Mouse (Mus musculus) frontal cortex, adult (tissue): ENCODE data around the gene Tmem104.
A peak's percentile ranks its signal among the peaks of the same experiment; 100 is the strongest.

Experiments used
- ATAC-seq: cut with Nextera tagmentation; 2 replicates; pipeline ENCODE4 v1.9.2; 2017; ENCODE audit warnings: mild to moderate bottlenecking, moderate library complexity, mixed read lengths; ENCODE audit not compliant: low TSS enrichment

Tmem104 gene

GRCm38 (mm10) chr11:115202316-115202715 lies 15.0 kb downstream of the Tmem104 start:
- peak; percentile 92 for ATAC-seq

GRCm38 (mm10) chr11:115202756-115203155 lies 15.5 kb downstream of the Tmem104 start:
- peak; percentile 15; the same call in 1 of the 2 replicates for ATAC-seq

- no peak for ATAC-seq
These were observed 20.8 kb downstream of the Tmem104 start for GRCm38 (mm10) chr11:115208126-115208525.

DNA sequence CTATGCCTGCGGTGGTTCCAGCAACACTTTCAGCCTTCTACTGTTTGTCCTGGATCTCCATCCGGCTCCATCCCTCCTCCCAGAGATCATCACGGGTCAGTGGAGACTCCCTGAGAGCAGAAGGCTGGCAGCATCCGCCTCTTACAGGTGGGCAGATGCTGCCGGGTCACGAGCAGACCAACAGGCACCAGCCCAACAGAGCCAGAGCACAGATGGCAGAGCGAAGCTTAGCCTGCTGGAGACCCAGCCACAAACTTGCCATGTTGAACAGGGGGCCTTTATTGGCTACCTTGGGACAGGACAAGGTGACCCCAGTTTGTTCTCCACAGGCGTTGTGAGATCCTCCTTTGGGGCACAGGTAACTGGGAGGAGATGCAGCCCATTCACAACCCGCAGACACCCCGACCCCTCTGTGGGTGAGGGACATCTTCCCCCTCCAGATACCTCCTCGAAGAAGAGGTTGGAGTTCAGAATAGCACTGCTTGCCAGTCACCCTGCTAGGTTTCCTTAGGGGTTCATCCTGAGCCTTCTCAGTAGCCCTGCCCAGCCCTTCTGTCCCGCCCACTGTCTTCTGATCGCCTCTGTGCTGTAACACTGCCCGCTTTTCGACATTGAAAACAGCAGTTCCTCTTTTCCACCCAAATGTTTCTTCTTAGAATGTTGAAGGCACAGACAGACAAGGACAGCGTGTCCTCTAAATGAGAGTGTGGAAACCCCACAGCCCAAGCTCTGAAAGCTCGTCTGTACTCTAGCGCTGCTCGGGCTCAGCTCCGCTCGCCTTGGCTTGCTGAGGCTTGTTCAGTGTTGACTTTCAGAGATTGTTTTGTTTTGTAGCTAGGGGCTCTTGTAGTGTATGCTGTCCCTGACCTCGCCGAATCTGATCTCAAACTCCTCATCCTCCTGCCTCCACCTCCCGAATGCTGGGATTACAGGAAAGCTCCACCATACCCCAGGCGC lies 21.8 kb downstream of the Tmem104 start:
- no peak for ATAC-seq

DNA sequence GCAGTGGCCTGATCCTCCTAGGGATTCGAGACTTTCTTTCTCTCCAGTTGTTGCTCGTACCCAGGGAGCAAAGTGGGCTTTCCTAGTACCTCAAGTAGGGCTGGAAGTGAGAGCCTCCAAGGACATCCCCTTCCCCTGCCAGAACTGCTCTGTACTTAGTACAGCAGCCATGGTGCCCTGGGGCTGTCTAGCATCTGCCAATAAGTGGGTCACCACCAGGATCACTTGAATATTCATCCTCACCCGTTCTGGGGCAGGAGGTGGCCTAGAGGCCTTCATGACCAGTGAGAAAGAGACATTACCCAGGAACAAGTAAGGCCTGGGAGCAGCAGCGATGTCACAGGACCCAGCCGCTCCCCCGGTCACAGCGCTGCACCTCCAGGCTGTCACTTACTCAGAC lies 22.7 kb downstream of the Tmem104 start:
- ATAC-seq, result no peak

GRCm38 (mm10) chr11:115212116-115212515 lies 24.8 kb downstream of the Tmem104 start:
- ATAC-seq, result peak; percentile 21; the same call in 1 of the 2 replicates

DNA sequence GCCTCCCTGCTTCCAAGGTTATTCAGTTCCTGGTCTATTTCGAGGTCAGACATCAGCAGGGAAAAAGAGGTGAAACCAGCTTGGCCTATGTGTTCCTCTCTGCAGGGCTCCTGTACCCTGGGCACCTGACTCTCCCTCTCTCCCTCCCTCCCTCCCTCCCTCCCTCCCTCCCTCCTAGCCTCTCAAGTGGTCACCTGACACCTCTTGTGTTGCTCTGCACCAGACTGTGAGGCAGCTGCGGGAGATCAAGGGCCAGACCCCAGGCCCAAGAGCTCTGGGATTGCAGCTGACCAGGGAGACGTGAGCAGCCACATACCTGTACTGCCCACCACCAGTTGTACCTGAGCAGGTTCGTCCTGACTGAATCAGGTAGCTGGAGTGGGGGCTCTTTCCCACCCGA lies 27.8 kb downstream of the Tmem104 start:
- no peak for ATAC-seq

GRCm38 (mm10) chr11:115217439-115218410 lies 30.4 kb downstream of the Tmem104 start:
- ATAC-seq, result no peak

- ATAC-seq, result no peak
These were observed 32.0 kb downstream of the Tmem104 start for GRCm38 (mm10) chr11:115219263-115219662.

DNA sequence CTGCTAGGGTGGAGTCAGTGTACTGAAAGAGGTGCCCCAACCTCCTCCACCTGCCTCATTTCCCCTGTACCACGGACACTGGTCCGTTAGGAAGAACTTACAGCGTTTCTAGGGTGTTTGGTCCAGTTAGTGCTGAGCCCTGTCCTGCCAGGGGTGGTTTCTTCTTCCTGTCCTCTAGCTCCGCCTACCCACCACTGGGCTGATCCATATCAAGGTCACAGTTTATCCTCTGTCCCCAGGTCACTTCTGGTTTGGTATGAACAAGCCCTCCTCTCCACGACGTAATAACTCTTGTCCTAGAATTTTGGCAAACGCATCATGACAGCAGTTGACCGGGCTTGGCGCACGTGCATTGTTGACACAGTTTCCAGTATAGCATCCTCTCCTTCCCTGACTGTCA lies 32.4 kb downstream of the Tmem104 start:
- no peak for ATAC-seq

DNA sequence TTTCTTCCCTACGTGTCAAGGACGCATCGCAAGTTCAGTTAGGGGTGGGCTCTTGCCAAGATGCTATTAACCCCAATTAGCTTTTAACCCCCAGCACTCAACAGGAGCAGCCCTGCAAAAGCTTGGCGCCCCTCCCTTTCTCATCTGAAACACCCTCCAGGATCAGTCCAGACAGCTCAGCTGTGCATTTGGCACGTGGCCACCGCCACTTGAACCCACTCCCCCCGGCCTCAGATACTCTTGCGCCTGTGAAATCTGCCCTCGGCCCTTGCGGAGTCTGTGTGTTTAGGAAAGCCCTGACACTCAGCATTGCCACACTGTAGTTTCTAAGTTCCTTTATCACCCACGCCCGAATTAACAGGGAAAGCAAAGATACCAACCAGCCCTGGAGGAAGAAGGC lies 34.8 kb downstream of the Tmem104 start:
- no peak for ATAC-seq

DNA sequence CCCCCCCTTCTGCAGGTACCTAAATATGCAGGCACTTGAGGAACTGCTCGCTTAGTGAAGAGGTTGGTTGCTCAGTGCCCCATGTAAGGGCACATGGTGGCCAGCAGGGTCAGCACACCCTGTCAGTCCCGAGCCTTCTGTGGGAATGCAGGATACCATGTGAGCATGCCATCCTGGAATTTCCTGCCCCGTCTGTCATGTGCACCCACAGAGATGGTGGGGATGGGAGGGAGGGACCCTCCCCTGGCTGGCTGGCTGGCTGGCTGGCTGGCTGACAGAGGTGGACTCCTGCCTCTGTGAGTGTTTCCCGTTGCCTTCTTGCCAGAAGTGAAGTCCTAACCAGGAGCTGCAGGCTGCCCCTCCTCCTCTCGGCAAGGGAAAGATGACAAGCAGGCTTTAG lies 35.3 kb downstream of the Tmem104 start:
- no peak for ATAC-seq

GRCm38 (mm10) chr11:115223451-115223850 lies 36.2 kb downstream of the Tmem104 start:
- ATAC-seq, result no peak

DNA sequence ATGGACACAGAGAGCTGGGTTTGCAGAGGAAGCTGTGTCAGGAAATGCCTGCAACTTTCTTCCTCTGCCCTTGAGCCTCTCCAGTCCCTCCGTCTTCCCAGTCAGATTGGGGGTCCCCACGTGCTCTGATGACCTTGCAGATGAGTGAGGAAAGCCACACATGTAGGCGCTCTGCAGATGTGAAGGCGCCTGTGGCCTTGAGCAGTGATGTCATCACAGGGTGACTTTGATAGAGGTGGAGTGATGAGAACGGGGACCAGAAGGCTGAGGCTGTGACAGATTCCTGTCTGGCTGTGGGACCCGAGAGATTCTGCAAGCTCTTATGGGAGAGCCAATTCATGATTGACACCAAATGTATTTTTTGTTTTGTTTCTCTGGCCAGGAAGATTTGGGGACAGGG lies 36.6 kb downstream of the Tmem104 start:
- ATAC-seq, result no peak

DNA sequence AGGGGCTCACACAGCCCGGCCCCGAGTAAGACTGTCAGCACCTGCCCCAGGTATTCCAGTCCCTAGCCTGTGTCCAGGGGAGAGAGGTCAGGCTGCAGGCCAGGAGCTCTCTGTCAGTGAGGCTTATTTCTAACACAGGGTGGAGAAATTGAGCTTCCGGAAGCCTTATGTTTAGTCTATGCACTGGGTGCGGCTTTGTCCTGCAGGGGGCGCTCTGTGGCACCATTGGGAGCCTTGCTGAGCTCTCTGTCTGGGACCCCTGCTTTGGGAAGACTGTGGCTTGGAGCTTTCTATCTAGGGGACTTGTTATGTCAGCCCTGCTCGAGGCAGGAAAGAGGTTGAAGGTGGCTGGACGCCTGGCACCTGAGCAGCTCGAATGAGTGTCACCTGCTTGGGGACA lies 37.6 kb downstream of the Tmem104 start:
- ATAC-seq, result 0 out of 2 replicates have a peak, but pooled peaks have one; percentile 22

DNA sequence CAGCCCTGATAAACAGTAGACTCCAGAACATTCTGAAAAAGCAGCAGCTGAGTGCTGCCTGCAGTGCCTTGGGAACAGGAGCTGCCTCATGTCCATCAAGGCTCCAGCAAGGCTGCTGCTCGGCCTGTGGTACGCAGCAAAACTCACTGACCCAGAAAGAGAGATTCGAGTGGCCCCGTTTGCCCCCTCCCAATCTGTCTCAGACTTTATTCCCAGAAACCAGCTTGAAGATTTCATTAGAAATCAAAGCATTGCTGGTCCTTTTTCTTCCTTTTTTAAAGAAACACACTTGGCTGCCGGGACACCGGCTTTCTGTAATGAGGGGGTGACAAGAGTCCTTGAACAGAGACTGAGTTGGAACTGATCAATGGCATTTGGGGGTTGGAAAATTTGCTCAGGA lies 38.0 kb downstream of the Tmem104 start:
- no peak for ATAC-seq

GRCm38 (mm10) chr11:115226811-115227491 lies 39.7 kb downstream of the Tmem104 start:
- no peak for ATAC-seq

GRCm38 (mm10) chr11:115227640-115228039 lies 40.4 kb downstream of the Tmem104 start:
- no peak for ATAC-seq

- no peak for ATAC-seq
These were observed 41.1 kb downstream of the Tmem104 start for GRCm38 (mm10) chr11:115228430-115228829.

GRCm38 (mm10) chr11:115229021-115229930 lies 42.0 kb downstream of the Tmem104 start:
- no peak for ATAC-seq
